Mouse (Mus musculus): ENCODE data around the gene Trpv1.
A peak's percentile ranks its signal among the peaks of the same experiment; 100 is the strongest.

Gene Trpv1

GRCm38 (mm10) chr11:73233992-73234391 is at the start of gene Trpv1:
TSS of gene Trpv1 (plus strand) at chr11:73234292.
- DNase-seq (ENCODE audit: low spot score) = no peak

GRCm38 (mm10) chr11:73185872-73186615 is 48.0 kb upstream of the Trpv1 start:
- no peak for DNase-seq (ENCODE audit: low spot score)

GRCm38 (mm10) chr11:73187231-73187630 is 46.9 kb upstream of the Trpv1 start:
- no peak for DNase-seq (ENCODE audit: low spot score)

GRCm38 (mm10) chr11:73193047-73193446 is 41.0 kb upstream of the Trpv1 start:
- no peak for DNase-seq (ENCODE audit: low spot score)

- no peak for DNase-seq (ENCODE audit: low spot score)
These were observed 39.6 kb upstream of the Trpv1 start for GRCm38 (mm10) chr11:73194444-73194843.

GRCm38 (mm10) chr11:73198190-73198589 is 35.9 kb upstream of the Trpv1 start:
- no peak for DNase-seq (ENCODE audit: low spot score)

- peak; percentile 85 for DNase-seq (ENCODE audit: low spot score)
These were observed 35.4 kb upstream of the Trpv1 start, which contains the start of gene Ctns for GRCm38 (mm10) chr11:73198603-73199229. TSS of gene Ctns (minus strand) at chr11:73199042.

GRCm38 (mm10) chr11:73199230-73199712 is 34.8 kb upstream of the Trpv1 start, which contains the start of gene Shpk:
TSS of gene Shpk (plus strand) at chr11:73199460.
- DNase-seq (ENCODE audit: low spot score) = peak; percentile 97

- no peak for DNase-seq (ENCODE audit: low spot score)
These were observed 34.2 kb upstream of the Trpv1 start for GRCm38 (mm10) chr11:73199879-73200278.

GRCm38 (mm10) chr11:73201021-73201420 is 33.1 kb upstream of the Trpv1 start:
- no peak for DNase-seq (ENCODE audit: low spot score)

GRCm38 (mm10) chr11:73201597-73201996 is 32.5 kb upstream of the Trpv1 start:
- no peak for DNase-seq (ENCODE audit: low spot score)

GRCm38 (mm10) chr11:73203895-73204294 is 30.2 kb upstream of the Trpv1 start:
- no peak for DNase-seq (ENCODE audit: low spot score)

GRCm38 (mm10) chr11:73205194-73205593 is 28.9 kb upstream of the Trpv1 start:
- DNase-seq (ENCODE audit: low spot score) = no peak

GRCm38 (mm10) chr11:73207621-73208020 is 26.5 kb upstream of the Trpv1 start:
- DNase-seq (ENCODE audit: low spot score) = peak; percentile 15

- no peak for DNase-seq (ENCODE audit: low spot score)
These were observed 20.1 kb upstream of the Trpv1 start for GRCm38 (mm10) chr11:73213956-73214355.

- DNase-seq (ENCODE audit: low spot score) = no peak
These were observed 14.4 kb upstream of the Trpv1 start for GRCm38 (mm10) chr11:73219671-73220070.

GRCm38 (mm10) chr11:73220651-73221050 is 13.4 kb upstream of the Trpv1 start:
- DNase-seq (ENCODE audit: low spot score) = no peak

- no peak for DNase-seq (ENCODE audit: low spot score)
These were observed 11.2 kb upstream of the Trpv1 start for GRCm38 (mm10) chr11:73222846-73223245.

- DNase-seq (ENCODE audit: low spot score) = peak; percentile 20
These were observed 10.1 kb upstream of the Trpv1 start for GRCm38 (mm10) chr11:73223966-73224365.

GRCm38 (mm10) chr11:73225856-73226255 is 8.2 kb upstream of the Trpv1 start:
- no peak for DNase-seq (ENCODE audit: low spot score)

- no peak for DNase-seq (ENCODE audit: low spot score)
These were observed 5.2 kb upstream of the Trpv1 start for GRCm38 (mm10) chr11:73228881-73229280.

GRCm38 (mm10) chr11:73230081-73230480 is 4.0 kb upstream of the Trpv1 start:
- DNase-seq (ENCODE audit: low spot score) = no peak

GRCm38 (mm10) chr11:73232513-73232912 is 1.6 kb upstream of the Trpv1 start:
- DNase-seq (ENCODE audit: low spot score) = no peak

Measured in c-Kit-positive CD71-positive TER-119-positive erythroid progenitor cells, embryonic 14.5 days (primary cell).